Mouse (Mus musculus): Measurements from ENCODE around the gene Selenoh.

- TF ChIP-seq CTCF (IDR thresholded peaks at IDR 0.05; ENCODE audit: low read depth, low read length) (no peak), POLR2AphosphoS5 (IDR thresholded peaks at IDR 0.05; ENCODE audit: insufficient replicate concordance, low read depth, low read length) (no peak), GATA2 (IDR thresholded peaks at IDR 0.05; ENCODE audit: borderline replicate concordance, low read depth, low read length) (no peak)
Measured at GRCm38 (mm10) chr2:84646138-84646537, 24.4 kb downstream of the Selenoh start.

Data from G1E (cell line).